Mouse (Mus musculus) neural tube, embryonic 12.5 days (tissue): ENCODE results near the gene Hist2h2bb. TPM values are rescaled to one million over a fixed set of nuclear protein-coding genes. Genes with fewer than 3 reads are reported as not detected.
"Not testable (repeated sequence)": the region's sequence is repeated elsewhere in the genome, so short reads cannot be mapped to it uniquely, and the experiment has no call there.

Experiments
- ATAC-seq: fragments of 200-750 bp; cut with Nextera tagmentation; 2 replicates; pipeline ENCODE4 v1.8.0; 2017; ENCODE audit warnings: low read depth, mild to moderate bottlenecking, moderate TSS enrichment, moderate library complexity; ENCODE audit not compliant: low FRiP score
- H3K27ac ChIP-seq: fragments of 300-500 bp; sonication (generic); 2 replicates; pipeline ENCODE4 v1.5.1; 2016
- H3K27me3 ChIP-seq: fragments of 300-500 bp; sonication (generic); replicated peaks from 2 replicates; pipeline ENCODE4 v1.6.1; 2016; ENCODE audit warnings: mild to moderate bottlenecking
- H3K36me3 ChIP-seq: fragments of 300-500 bp; sonication (generic); 2 replicates; pipeline ENCODE4 v1.6.1; 2016; ENCODE audit warnings: mild to moderate bottlenecking
- H3K4me1 ChIP-seq: fragments of 300-500 bp; sonication (generic); 2 replicates; pipeline ENCODE4 v1.6.1; 2016
- H3K4me2 ChIP-seq: fragments of 300-500 bp; sonication (generic); replicated peaks from 2 replicates; pipeline ENCODE4 v1.6.1; 2016; ENCODE audit warnings: mild to moderate bottlenecking
- H3K4me3 ChIP-seq: fragments of 300-500 bp; sonication (generic); 2 replicates; pipeline ENCODE4 v1.5.1; 2016
- H3K9ac ChIP-seq: fragments of 300-500 bp; sonication (generic); 2 replicates; pipeline ENCODE4 v1.6.1; 2016; ENCODE audit warnings: mild to moderate bottlenecking
- H3K9me3 ChIP-seq: fragments of 300-500 bp; sonication (generic); 2 replicates; pipeline ENCODE4 v1.6.1; 2016; ENCODE audit warnings: mild to moderate bottlenecking
- WGBS: fragments of 180-500 bp; shearing (Covaris S2); methylation state at CpG from one replicate; pipeline ENCODE4 v1.1.7; 2016; 5-methylcytosine and 5-hydroxymethylcytosine counted together
- polyA plus RNA-seq: library from polyadenylated mRNA; unstranded; fragments of >200 nt; fragmentation: Nextera tagmentation; extraction: Ambion mirVana; gene quantifications from 2 replicates; pipeline ENCODE4 v1.2.1, GENCODE M21; 2016

Gene Hist2h2bb
- polyA plus RNA-seq: 9.1 and 16.6 TPM in 2 replicates

DNA sequence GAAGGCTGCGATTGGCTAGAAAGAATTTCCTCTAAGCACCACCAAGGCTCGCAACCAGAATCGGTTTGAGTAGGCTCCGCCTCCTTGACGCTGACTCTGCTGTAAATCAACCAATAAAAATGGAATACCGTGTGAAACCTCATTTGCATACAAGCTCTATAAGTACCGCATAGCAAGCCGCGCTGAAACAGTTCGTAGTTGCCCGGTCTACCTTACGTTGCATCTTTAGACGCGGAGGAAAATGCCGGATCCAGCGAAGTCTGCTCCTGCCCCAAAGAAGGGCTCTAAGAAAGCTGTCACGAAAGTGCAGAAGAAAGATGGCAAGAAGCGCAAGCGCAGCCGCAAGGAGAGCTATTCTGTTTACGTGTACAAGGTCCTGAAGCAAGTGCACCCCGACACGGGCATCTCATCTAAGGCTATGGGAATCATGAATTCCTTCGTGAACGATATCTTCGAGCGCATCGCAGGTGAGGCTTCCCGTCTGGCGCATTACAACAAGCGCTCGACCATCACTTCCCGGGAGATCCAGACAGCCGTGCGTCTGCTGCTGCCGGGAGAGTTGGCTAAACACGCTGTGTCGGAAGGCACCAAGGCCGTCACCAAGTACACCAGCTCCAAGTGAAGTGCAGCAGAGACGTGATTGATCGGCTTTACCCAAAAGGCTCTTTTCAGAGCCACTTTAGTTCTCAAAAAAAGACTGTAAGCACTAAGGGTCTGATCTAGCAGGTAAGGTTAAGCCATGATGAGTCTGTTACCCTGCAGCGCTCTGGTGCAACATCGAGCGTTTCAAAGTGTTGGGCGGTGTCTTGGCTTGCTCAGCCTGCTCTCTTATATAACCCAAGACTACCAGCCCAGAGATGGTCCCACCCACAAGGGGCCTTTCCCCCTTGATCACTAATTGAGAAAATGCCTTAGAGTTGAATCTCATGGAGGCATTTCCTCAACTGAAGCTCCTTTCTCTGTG is at the start of gene Hist2h2bb:
Gene Hist2h2bb, plus strand, starts transcription at position 242 of the 964 bp plus-strand sequence.
- peak within 1 kb of the TSS; percentile 68 for H3K9ac ChIP-seq
- under 1% methylated on average over 45 of the region's 45 CpGs for WGBS

DNA sequence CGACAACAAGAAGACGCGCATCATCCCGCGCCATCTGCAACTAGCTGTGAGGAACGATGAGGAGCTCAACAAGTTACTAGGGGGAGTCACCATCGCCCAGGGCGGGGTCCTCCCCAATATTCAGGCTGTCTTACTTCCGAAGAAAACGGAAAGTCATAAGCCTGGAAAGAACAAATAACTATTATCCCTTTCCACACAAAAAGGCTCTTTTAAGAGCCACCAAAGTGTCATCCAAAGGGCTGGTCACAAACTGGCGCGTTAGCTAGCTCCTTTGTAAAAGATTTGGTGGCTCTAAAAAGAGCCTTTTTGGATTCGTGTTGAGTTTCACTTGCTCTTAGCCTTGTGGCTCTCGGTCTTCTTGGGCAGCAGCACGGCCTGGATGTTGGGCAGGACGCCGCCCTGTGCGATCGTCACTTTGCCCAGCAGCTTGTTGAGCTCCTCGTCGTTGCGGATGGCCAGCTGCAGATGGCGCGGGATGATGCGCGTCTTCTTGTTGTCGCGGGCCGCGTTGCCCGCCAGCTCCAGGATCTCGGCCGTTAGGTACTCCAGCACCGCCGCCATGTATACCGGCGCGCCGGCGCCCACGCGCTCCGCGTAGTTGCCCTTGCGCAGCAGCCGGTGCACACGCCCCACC is 49.3 kb upstream of the Hist2h2bb start:
- H3K27me3 ChIP-seq, H3K9me3 ChIP-seq, H3K36me3 ChIP-seq: not testable (repeated sequence)
- H3K4me3 ChIP-seq: peak overlapping the region; percentile 65
- H3K4me2 ChIP-seq: peak overlapping the region; percentile 80
- H3K4me1 ChIP-seq: peaks cover 17% of the 10 kb centered on the region; the same call in 1 of the 2 replicates
- peak overlapping the region; percentile 94 for H3K27ac ChIP-seq
- WGBS: under 1% methylated on average over 32 of the region's 47 CpGs
- ATAC-seq: peak; percentile 37
- peak overlapping the region; percentile 73 for H3K9ac ChIP-seq

More for the DNA sequence above, at the start of gene Hist2h2bb:
- ATAC-seq: peak; percentile 95
- H3K4me2 ChIP-seq: peak within 1 kb of the TSS; percentile 74
- peaks cover 8% of the 10 kb centered on the region for H3K4me1 ChIP-seq
- H3K4me3 ChIP-seq: peak within 1 kb of the TSS; percentile 49
- H3K36me3 ChIP-seq: no peaks in the 10 kb centered on the region
- peak within 1 kb of the TSS; percentile 87 for H3K27ac ChIP-seq
- no peaks in the 10 kb centered on the region for H3K27me3 ChIP-seq
- no peaks in the 10 kb centered on the region for H3K9me3 ChIP-seq

DNA sequence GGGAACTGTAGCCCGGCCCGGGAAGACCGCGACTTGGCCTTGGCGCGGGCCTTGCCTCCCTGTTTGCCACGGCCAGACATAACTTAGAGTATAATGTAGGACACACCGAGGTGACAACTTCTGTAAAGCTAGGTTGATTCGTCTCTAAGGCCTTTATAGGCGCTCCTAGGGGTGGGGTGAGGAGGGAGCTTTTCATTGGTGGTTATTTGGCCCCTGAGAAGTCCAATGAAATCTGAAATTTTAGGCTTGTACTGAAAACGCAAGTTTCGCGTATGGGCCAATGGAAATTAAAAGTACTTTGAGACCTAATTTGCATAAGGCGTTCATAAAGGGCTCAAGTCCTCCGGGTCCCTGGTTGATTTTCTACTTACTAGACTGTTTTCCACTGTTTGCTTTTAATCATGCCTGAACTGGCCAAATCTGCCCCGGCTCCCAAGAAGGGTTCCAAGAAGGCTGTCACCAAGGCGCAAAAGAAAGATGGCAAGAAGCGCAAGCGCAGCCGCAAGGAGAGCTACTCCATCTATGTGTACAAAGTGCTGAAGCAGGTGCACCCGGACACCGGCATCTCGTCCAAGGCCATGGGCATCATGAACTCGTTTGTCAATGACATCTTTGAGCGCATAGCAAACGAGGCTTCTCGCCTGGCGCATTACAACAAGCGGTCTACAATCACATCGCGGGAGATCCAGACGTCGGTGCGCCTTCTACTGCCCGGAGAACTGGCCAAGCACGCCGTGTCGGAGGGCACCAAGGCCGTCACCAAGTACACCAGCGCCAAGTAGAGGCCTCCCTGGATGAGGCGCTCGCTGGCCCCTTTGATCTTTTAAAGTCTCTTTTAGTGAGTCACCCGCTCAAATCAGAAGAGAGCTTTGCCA is 48.5 kb upstream of the Hist2h2bb start, which contains the start of the genes Hist2h2ac and Hist2h2be:
Gene Hist2h2ac, minus strand, starts transcription at position 116 of the 875 bp plus-strand sequence.
Gene Hist2h2be, plus strand, starts transcription at position 355 of the 875 bp plus-strand sequence.
- Histone ChIP-seq H3K9me3 (no peaks in the 10 kb centered on the region), H3K27me3 (no peaks in the 10 kb centered on the region), H3K4me1 (peaks cover 17% of the 10 kb centered on the region; the same call in 1 of the 2 replicates), H3K36me3 (no peaks in the 10 kb centered on the region), H3K4me3 (peak within 1 kb of the TSS; percentile 65), H3K4me2 (peak within 1 kb of the TSS; percentile 80), H3K27ac (peak within 1 kb of the TSS; percentile 94), H3K9ac (peak within 1 kb of the TSS; percentile 73)
- peak; percentile 77 for ATAC-seq
- under 1% methylated on average over 43 of the region's 43 CpGs for WGBS

DNA sequence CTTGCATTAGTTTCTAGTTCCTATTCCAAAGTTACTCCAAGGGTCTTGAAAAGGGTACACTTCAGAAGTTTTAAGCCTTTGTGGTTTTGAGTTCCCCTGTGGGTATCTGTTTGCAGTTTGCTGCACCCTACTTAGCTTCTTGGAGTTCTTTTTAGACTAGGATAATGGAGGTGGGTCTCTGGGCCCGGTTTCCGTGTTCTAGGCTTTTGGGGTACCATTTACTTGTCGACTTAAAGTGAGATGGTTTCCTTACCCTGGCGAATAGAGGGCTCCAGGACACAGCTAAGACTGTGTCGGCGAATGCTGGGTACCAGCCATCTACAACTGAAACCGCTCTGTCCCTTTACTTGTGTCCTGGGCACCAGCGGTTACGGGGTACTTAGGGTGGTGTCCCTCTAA is 47.9 kb upstream of the Hist2h2bb start:
- Histone ChIP-seq H3K9me3 (no peaks in the 10 kb centered on the region), H3K9ac (peak overlapping the region; percentile 73), H3K4me1 (peaks cover 17% of the 10 kb centered on the region; the same call in 1 of the 2 replicates), H3K27ac (peak overlapping the region; percentile 94), H3K27me3 (no peaks in the 10 kb centered on the region), H3K4me3 (peak overlapping the region; percentile 65), H3K36me3 (no peaks in the 10 kb centered on the region), H3K4me2 (peak overlapping the region; percentile 80)
- no peak for ATAC-seq
- 20% methylated on average over 9 of the region's 9 CpGs for WGBS

DNA sequence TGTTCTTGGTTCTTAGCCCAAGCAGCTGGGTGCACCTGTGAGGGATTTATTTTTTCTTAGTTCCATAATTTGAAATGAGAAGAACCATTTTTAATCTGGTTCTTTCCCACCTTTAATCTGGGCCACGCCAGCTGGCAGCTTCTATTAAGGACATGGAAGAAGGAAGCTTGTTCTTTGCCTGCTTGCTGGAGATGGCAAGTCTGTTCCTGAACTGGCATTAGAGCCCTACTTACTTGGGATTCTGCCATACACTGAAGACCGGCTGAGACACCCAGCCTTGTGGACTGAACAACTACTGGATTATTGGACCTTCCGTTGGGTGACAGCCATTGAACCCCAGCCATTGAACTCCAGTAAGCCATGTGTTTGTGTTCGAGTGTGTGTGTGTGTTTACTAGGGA is 46.8 kb upstream of the Hist2h2bb start:
- peaks cover 17% of the 10 kb centered on the region; the same call in 1 of the 2 replicates for H3K4me1 ChIP-seq
- peak overlapping the region; percentile 80; the same call in 1 of the 2 replicates for H3K4me2 ChIP-seq
- no peak for ATAC-seq
- H3K9ac ChIP-seq: no peak overlapping the region
- H3K36me3 ChIP-seq: no peaks in the 10 kb centered on the region
- 93% methylated on average over 4 of the region's 4 CpGs for WGBS
- H3K9me3 ChIP-seq: no peaks in the 10 kb centered on the region
- H3K27me3 ChIP-seq: no peaks in the 10 kb centered on the region
- no peak overlapping the region for H3K27ac ChIP-seq
- H3K4me3 ChIP-seq: no peak overlapping the region

DNA sequence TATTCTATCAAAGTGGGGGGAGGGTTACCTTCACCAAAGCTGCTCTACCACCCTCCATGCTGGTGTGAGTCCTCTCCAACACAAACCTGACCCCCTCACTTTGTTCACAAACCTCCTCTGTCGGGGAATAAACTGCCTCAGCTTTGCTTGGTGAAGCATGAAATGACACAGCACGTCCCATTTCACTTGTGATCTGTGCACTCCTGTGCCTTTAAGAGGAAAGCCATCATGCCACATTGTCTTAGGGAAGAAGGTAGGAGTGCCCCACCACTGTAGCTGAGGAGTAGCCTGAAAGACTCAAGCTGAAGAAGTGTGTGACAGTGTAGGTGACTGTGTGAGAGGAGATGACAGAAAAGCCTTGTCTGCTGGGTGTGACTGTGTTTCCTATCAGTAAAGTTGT is 44.1 kb upstream of the Hist2h2bb start:
- Histone ChIP-seq H3K4me2 (no peak overlapping the region), H3K9ac (no peak overlapping the region), H3K4me3 (no peak overlapping the region), H3K9me3 (no peaks in the 10 kb centered on the region), H3K27me3 (no peaks in the 10 kb centered on the region), H3K36me3 (no peaks in the 10 kb centered on the region), H3K27ac (no peak overlapping the region), H3K4me1 (peaks cover 10% of the 10 kb centered on the region; the same call in 1 of the 2 replicates)
- 13% methylated on average over 2 of the region's 2 CpGs for WGBS
- ATAC-seq: no peak

DNA sequence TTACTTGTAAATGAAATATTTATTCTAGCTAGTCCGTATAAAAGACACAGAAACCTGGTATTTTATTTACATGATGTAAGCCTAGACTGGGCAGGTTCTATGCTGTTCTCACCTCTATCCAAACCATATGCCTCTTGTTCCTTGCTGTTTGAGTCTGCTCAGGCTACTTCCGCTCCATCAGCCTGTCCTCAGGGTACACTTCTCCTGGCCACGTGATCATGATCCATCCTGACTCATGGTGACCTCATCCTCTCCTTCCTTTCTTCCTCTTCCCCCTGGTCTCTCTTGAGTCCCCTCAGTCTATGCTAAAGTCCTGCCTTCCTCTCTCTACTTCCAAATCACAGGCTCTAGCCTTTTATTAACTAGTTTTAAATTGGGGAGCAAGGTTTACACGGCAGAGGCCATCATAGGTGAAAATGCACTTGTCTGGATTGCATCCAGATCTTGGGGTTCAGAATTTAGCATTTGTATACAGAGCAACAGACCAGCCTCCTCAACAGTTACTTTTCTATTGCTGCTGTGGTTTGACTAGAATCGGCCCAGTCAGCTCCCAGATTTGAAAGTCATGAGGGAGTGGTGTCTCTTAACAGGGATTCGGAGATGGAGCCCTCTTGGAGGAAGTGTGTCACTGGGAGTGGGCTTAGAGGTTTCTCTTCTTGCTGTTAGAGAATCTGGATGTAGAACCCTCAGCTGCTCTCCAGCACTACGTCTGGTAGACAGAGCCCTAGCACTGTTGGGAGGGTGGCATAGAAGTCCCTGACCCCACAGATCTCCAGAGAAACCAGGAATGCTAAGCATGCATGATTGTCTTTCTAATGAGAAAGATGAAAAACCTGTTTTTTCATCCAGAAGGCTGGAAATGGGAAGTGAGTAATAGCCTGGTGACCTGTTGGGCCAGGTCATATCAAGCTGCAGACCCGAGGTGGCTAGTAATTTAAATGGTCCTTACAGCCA is 42.6 kb upstream of the Hist2h2bb start:
- Histone ChIP-seq H3K4me1 (no peaks in the 10 kb centered on the region; the same call in 1 of the 2 replicates), H3K9ac (no peak overlapping the region), H3K9me3 (no peaks in the 10 kb centered on the region), H3K4me2 (no peak overlapping the region), H3K36me3 (no peaks in the 10 kb centered on the region), H3K4me3 (no peak overlapping the region), H3K27me3 (no peaks in the 10 kb centered on the region), H3K27ac (no peak overlapping the region)
- 79% methylated on average over 8 of the region's 8 CpGs for WGBS
- ATAC-seq: no peak

DNA sequence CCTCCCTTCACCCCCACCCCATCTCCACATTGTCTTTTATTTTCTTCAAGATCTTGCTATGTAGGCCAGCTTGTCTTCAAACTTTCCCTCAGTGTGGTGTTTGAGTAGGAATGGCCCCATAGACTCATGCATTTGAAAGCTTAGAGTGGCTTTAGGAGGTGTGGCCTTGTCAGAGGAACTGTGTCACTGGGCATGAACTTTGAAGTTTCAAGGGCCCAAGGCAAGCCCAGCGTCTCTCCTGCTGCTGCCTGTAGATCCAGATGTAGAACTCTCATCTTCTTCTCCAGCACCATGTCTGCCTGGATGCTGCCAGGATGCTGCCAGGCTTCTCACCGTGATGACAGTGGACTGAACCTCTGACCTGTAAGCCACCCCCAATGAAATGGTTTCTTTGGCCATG is 40.7 kb upstream of the Hist2h2bb start:
- no peaks in the 10 kb centered on the region for H3K27me3 ChIP-seq
- H3K4me3 ChIP-seq: no peak overlapping the region
- WGBS: 71% methylated on average over 2 of the region's 2 CpGs
- no peak overlapping the region for H3K27ac ChIP-seq
- ATAC-seq: no peak
- H3K9ac ChIP-seq: no peak overlapping the region
- H3K9me3 ChIP-seq: no peaks in the 10 kb centered on the region
- H3K36me3 ChIP-seq: no peaks in the 10 kb centered on the region
- no peak overlapping the region for H3K4me2 ChIP-seq
- H3K4me1 ChIP-seq: no peaks in the 10 kb centered on the region

DNA sequence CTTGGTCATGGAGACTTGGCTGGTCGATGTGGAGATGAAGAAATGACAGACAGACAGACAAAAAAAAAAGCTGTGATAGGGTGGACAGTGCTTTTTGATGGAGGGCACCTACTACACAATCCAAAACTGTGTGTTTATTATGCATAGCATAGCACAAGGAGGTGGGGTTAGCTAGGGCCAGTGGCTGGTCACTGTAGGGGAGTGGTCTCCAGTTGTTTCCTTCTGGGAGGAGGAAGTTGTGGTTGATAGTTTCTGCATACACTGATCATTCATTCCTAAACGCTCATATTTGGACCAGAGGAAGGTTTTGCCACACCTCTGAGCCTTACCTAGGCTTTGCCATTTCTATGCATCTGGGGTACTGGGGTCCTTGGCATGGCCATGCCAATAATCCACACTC is 39.1 kb upstream of the Hist2h2bb start:
- H3K9me3 ChIP-seq: no peaks in the 10 kb centered on the region
- no peak for ATAC-seq
- 76% methylated on average over 2 of the region's 2 CpGs for WGBS
- H3K36me3 ChIP-seq: no peaks in the 10 kb centered on the region
- no peak overlapping the region for H3K4me3 ChIP-seq
- H3K9ac ChIP-seq: no peak overlapping the region
- H3K27me3 ChIP-seq: no peaks in the 10 kb centered on the region
- no peaks in the 10 kb centered on the region for H3K4me1 ChIP-seq
- H3K4me2 ChIP-seq: no peak overlapping the region
- no peak overlapping the region for H3K27ac ChIP-seq

DNA sequence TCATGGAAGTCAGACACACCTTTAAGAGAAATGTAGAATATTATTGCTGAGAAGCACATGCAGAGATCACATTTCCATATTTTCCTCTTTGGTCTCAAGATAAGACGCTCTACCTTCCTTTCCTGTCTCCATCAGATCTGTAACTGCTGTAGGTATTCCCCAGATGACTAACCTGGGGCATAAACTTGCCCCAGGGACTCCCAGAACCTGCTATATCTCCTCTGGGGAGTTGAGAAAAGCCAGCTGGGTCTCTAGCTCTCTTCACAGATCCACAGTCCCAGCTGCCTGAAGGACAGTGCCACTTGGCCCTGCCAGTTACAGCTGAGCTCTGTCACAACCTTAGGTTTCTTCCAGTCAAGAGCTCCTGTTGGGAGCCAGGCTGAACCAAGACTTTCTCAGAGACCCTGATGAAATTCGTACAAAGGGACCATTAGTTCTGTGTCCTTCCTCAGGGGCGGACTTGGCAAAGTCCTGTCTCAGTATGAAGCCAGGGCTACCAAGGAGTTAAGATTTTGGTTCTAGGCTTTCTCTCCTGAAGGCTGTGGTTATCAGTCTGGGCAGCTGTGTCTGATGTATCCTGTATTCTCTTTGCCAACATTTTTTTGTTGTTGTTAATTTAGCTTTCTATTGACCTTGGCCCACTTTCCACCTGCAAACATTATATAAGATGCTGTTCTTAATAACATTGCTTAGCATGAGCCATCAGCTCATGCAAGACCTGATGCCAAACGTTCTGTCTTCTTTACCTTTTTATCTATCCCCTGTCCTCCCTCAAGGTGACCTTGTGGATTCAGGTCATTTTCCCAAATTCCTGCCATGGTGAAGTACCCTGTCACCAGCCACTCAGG is 38.4 kb upstream of the Hist2h2bb start:
- H3K4me2 ChIP-seq: no peak overlapping the region
- H3K27me3 ChIP-seq: no peaks in the 10 kb centered on the region
- H3K4me3 ChIP-seq: no peak overlapping the region
- no peaks in the 10 kb centered on the region for H3K36me3 ChIP-seq
- no peaks in the 10 kb centered on the region for H3K4me1 ChIP-seq
- no peak overlapping the region for H3K27ac ChIP-seq
- WGBS: 77% methylated on average over 4 of the region's 4 CpGs
- H3K9me3 ChIP-seq: no peaks in the 10 kb centered on the region
- no peak overlapping the region for H3K9ac ChIP-seq
- no peak for ATAC-seq
